Mouse (Mus musculus) limb, embryonic 10.5 days (tissue): ENCODE results near the gene Vrk1. TPM values are rescaled to one million over a fixed set of nuclear protein-coding genes. Genes with fewer than 3 reads are reported as not detected.

Experiments
- DNase-seq: peaks from one replicate; pipeline ENCODE4 v3.0.0-alpha.2; 2017; ENCODE audit warnings: low spot score
- H3K27ac ChIP-seq: fragments of 300-500 bp; sonication (generic); 2 replicates; pipeline ENCODE4 v1.5.1; 2016; ENCODE audit warnings: mild to moderate bottlenecking
- H3K27me3 ChIP-seq: fragments of 300-500 bp; sonication (generic); 2 replicates; pipeline ENCODE4 v1.6.1; 2016; ENCODE audit warnings: low read depth, mild to moderate bottlenecking; ENCODE audit not compliant: poor library complexity, severe bottlenecking
- H3K36me3 ChIP-seq: fragments of 300-500 bp; sonication (generic); 2 replicates; pipeline ENCODE4 v1.6.1; 2016; ENCODE audit warnings: mild to moderate bottlenecking, moderate library complexity
- H3K4me1 ChIP-seq: fragments of 300-500 bp; sonication (generic); 2 replicates; pipeline ENCODE4 v1.6.1; 2016
- H3K4me3 ChIP-seq: fragments of 300-500 bp; sonication (generic); 2 replicates; pipeline ENCODE4 v1.5.1; 2016; ENCODE audit warnings: mild to moderate bottlenecking, moderate library complexity
- H3K9me3 ChIP-seq: fragments of 300-500 bp; sonication (generic); replicated peaks from 2 replicates; pipeline ENCODE4 v1.6.1; 2016; ENCODE audit warnings: mild to moderate bottlenecking
- WGBS: fragments of 180-500 bp; shearing (Covaris S2); methylation state at CpG from one replicate; pipeline ENCODE4 v1.1.7; 2016; 5-methylcytosine and 5-hydroxymethylcytosine counted together
- polyA plus RNA-seq: library from polyadenylated mRNA; unstranded; fragments of >200 nt; fragmentation: Nextera tagmentation; extraction: Ambion mirVana; gene quantifications from 2 replicates; pipeline ENCODE4 v1.2.1, GENCODE M21; 2016

Vrk1 gene
- polyA plus RNA-seq, 1 experiment from 2014 or later = 115 TPM

DNA sequence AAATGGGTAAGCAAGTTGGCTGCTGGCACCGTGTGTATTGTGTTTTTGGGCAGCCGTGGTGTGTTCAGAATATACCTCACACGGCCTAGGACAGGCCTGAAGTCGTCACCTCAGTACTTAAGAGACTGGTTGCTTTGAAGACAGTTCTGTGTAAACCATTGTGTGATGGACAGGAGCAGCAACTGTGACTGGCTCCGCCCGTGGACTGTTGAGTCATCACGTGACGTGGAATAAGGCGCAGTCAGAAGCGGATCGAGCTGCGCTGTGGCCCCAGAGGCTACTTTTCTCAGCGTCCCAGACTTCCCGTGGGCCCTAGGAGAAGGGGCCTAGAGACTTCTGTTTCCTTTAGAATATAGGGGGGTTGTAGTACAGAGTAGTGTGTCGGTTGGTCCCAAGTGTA is 66.1 kb downstream of the Vrk1 start:
- Histone ChIP-seq H3K27me3 (no peaks in the 10 kb centered on the region), H3K4me1 (peaks cover 9% of the 10 kb centered on the region), H3K9me3 (no peaks in the 10 kb centered on the region), H3K4me3 (no peak overlapping the region), H3K27ac (no peak overlapping the region), H3K36me3 (peaks cover 41% of the 10 kb centered on the region)
- 94% methylated on average over 15 of the region's 15 CpGs for WGBS
- DNase-seq = no peak

DNA sequence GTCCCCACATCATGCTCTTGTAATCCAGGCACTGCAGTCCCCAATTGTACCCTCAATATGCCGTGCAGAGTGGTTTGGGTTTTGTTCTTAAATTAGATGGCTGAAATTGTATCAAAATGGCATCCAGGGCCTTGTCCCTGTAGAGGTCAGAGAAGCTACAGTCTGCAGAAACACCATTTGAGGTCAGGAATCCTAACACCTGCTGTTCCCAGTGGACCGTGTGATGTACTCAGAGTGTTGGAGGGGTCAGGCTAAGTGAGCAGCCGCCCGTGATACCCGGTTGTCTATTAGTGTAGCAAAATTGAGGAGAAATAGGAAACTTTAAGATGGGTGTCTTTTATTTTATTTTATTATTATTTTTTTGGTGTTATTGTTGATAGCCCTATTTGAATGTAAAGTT is 70.5 kb downstream of the Vrk1 start:
- Histone ChIP-seq H3K27me3 (no peaks in the 10 kb centered on the region), H3K27ac (no peak overlapping the region), H3K4me1 (peaks cover 30% of the 10 kb centered on the region), H3K36me3 (peaks cover 16% of the 10 kb centered on the region), H3K9me3 (no peaks in the 10 kb centered on the region), H3K4me3 (no peak overlapping the region)
- WGBS = 80% methylated on average over 5 of the region's 5 CpGs
- DNase-seq = no peak

DNA sequence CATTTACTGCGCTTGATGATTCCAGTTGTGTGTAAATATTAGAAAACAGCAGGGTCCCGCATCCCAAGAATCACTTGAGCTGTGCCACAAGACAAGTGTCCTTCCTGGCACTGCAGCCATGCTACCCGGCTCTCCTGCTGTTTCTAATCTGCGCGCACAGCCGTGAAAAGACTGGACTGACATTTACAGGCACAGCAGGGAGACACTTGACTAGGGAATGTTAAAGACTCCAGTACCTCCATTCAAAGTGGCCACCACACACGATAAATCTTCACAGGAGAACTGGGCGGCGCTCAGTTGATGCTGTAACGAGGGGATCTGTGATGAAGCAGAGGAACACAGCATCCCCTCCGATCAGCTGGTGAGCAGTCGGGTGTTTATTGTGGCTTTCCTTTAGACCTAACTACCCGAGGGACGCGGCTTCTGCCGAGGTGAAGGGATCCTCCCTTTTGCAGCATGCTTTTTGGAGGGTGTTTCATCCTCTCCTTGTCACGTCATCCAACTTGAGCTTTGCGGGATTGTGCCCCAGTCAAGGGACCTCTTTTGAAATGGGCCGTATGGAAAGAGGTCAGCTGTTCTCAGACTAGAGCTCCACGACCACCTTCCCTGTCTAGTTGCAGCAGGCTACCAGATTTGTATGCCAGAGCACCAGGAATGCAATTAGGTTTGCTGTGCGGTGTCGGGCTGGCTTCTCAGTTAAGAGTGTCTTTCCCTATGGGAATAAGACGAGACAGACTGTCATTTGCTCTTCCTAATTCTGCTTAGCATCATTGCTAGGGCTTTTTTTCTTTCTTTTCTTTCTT is 71.1 kb downstream of the Vrk1 start:
- WGBS = 58% methylated on average over 23 of the region's 23 CpGs
- Histone ChIP-seq H3K27ac (no peak overlapping the region), H3K9me3 (no peaks in the 10 kb centered on the region)

DNA sequence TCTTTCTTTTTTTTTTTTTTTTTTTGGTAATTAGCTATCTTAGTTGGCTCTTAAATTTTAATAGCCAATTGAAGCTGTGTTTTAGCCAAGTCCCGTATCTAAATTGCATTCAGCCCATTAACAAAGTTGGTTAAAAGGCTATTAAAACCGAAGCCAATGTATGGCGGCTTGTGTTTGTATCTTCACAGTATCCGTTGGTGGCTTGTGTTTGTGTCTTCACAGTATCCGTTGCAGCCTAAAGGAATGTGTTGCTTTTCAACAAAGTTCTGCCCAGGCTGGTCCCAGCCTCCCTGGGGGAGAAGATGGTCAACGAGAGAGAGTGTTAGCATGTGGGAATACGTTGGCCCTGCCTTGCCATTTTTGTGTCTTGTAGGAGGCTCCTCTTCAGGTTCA is 71.7 kb downstream of the Vrk1 start:
- Histone ChIP-seq H3K9me3 (no peaks in the 10 kb centered on the region), H3K27ac (no peak overlapping the region), H3K4me1 (peaks cover 30% of the 10 kb centered on the region), H3K36me3 (peaks cover 5% of the 10 kb centered on the region; the same call in 1 of the 2 replicates), H3K27me3 (no peaks in the 10 kb centered on the region), H3K4me3 (no peak overlapping the region)
- 69% methylated on average over 7 of the region's 7 CpGs for WGBS
- no peak for DNase-seq

More for the DNA sequence above, 71.1 kb downstream of the Vrk1 start:
- no peaks in the 10 kb centered on the region for H3K27me3 ChIP-seq
- peaks cover 30% of the 10 kb centered on the region for H3K4me1 ChIP-seq
- peaks cover 9% of the 10 kb centered on the region for H3K36me3 ChIP-seq
- peak; percentile 53 for DNase-seq
- H3K4me3 ChIP-seq = no peak overlapping the region

DNA sequence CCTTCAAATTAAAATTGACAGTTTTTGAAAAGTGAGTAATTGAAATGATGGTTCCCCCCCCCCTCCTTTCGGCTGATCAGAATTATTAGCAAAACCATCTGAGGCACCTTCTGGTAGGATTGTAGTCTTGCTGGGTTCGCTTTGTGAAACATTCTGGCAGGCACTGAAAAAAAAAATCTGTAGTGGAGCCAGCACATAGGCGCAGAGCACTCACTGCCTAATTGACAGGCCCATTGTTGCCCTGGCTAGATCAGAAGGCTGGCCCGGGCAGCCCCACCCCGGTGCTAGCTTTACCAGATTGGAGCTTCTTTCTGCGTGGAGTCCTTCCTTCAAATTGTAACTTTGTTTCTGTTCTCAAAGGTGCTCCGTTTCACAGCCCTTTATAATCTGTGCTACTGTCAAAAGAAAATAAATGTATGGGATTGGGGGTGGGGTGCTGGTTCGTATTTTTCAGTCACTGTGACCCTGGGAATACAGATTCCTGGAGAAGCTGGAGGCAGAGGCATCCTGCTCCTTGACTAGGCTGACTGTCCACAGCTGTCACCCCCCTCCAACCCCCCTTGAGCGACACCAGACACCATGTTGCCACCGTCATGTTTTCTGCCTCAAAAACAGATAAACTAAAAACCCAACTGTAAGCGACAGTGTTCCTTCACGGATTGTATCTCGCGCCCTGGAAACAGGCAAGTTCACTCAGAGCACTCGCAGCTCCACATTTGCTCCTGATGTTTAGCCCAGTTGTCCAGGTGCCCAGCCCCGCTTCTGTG is 72.3 kb downstream of the Vrk1 start:
- H3K27ac ChIP-seq = no peak overlapping the region; the same call in 1 of the 2 replicates
- H3K9me3 ChIP-seq = no peaks in the 10 kb centered on the region
- 67% methylated on average over 16 of the region's 16 CpGs for WGBS
- peaks cover 3% of the 10 kb centered on the region; the same call in 1 of the 2 replicates for H3K36me3 ChIP-seq
- no peak overlapping the region for H3K4me3 ChIP-seq
- no peak for DNase-seq
- no peaks in the 10 kb centered on the region for H3K27me3 ChIP-seq
- peaks cover 30% of the 10 kb centered on the region for H3K4me1 ChIP-seq

DNA sequence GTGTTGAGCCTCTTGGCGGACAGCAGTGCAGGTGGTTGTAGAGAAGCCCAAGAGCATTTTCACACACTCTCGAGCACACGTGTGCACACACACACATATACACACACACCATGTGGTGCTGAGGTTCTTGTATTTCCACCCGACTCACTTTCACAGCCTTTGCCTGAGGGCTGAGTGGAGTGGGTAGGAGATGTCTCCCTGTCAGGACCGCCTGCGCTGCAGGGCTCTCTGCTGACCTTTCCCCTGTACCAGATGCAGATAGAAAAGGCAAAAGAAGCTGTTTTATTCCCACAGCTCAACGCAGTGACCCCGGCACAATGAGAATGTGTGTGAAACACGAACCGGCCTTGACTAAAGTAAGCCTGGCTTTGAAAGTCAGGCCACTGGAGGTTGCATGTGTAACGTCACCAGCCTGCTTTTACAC is 72.9 kb downstream of the Vrk1 start:
- Histone ChIP-seq H3K4me3 (no peak overlapping the region), H3K4me1 (peaks cover 30% of the 10 kb centered on the region), H3K9me3 (no peaks in the 10 kb centered on the region), H3K27me3 (no peaks in the 10 kb centered on the region), H3K36me3 (no peaks in the 10 kb centered on the region; the same call in 1 of the 2 replicates), H3K27ac (no peak overlapping the region; the same call in 1 of the 2 replicates)
- no peak for DNase-seq
- 66% methylated on average over 11 of the region's 11 CpGs for WGBS

DNA sequence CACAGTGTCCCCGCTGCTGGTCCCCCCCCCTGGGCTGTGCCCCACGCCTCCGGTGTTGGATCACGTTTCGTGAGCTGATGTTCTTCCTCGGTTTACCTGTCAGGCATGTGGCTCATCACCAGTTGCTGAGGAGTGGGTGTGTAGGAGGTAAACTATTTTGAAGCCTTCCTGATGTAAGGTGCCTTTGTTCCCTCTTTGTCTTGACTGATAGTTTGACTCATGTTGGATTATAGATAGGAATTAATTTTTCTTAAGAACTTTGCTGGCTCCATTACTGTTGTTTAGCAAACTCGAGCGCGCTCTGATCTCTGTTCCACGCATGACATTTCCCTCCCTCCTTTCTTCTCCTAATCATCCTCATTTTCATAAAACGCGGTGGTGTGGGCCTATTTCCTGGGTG is 74.1 kb downstream of the Vrk1 start:
- no peak for DNase-seq
- Histone ChIP-seq H3K4me3 (no peak overlapping the region), H3K27ac (no peak overlapping the region), H3K36me3 (no peaks in the 10 kb centered on the region), H3K27me3 (no peaks in the 10 kb centered on the region), H3K9me3 (no peaks in the 10 kb centered on the region), H3K4me1 (peaks cover 30% of the 10 kb centered on the region)
- WGBS = 94% methylated on average over 12 of the region's 12 CpGs

DNA sequence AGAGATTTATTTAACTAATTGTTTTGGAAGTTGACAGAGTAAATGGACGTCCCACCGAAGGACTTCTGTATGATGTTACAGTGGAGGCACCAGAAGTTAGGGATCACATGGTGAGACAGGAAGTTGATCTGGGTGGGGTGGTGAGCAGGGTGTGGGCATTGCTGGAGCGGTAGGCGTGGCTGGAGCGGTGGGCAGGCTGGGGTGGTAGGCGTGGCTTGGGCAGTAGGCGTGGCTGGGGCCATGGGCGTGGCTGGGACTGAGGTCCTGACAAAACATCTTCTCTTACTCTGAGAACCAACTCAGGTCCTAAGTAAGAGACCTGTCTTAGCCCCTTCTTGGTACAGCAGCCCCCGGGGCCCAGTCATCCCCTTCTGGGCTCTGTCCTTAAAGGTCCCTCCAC is 84.8 kb downstream of the Vrk1 start:
- Histone ChIP-seq H3K9me3 (no peaks in the 10 kb centered on the region), H3K4me3 (no peak overlapping the region), H3K4me1 (peaks cover 18% of the 10 kb centered on the region), H3K27ac (no peak overlapping the region), H3K27me3 (no peaks in the 10 kb centered on the region), H3K36me3 (no peaks in the 10 kb centered on the region)
- 96% methylated on average over 9 of the region's 9 CpGs for WGBS
- DNase-seq = no peak

DNA sequence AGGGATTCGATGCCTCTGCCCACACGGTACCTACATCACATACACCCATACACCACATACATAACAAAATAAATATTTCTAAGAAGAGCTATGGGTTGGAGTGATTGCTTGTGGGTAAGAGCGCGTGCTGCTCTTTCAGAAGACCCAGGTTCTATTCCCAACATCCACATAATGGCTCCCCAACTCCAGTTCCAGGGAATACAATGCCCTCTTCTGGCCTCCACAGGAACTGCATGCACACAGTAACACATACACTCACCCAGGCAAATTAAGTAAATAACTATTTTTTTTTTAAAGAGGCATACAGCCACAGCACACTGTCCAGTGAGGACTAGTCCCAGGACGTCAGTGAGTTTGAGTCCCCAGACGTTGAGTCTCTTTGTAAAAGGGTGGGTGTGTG is 92.0 kb downstream of the Vrk1 start:
- H3K36me3 ChIP-seq = no peaks in the 10 kb centered on the region
- H3K27ac ChIP-seq = no peak overlapping the region
- peaks cover 30% of the 10 kb centered on the region for H3K4me1 ChIP-seq
- no peaks in the 10 kb centered on the region for H3K9me3 ChIP-seq
- H3K4me3 ChIP-seq = no peak overlapping the region
- WGBS = 97% methylated on average over 6 of the region's 6 CpGs
- H3K27me3 ChIP-seq = no peaks in the 10 kb centered on the region
- DNase-seq = no peak

DNA sequence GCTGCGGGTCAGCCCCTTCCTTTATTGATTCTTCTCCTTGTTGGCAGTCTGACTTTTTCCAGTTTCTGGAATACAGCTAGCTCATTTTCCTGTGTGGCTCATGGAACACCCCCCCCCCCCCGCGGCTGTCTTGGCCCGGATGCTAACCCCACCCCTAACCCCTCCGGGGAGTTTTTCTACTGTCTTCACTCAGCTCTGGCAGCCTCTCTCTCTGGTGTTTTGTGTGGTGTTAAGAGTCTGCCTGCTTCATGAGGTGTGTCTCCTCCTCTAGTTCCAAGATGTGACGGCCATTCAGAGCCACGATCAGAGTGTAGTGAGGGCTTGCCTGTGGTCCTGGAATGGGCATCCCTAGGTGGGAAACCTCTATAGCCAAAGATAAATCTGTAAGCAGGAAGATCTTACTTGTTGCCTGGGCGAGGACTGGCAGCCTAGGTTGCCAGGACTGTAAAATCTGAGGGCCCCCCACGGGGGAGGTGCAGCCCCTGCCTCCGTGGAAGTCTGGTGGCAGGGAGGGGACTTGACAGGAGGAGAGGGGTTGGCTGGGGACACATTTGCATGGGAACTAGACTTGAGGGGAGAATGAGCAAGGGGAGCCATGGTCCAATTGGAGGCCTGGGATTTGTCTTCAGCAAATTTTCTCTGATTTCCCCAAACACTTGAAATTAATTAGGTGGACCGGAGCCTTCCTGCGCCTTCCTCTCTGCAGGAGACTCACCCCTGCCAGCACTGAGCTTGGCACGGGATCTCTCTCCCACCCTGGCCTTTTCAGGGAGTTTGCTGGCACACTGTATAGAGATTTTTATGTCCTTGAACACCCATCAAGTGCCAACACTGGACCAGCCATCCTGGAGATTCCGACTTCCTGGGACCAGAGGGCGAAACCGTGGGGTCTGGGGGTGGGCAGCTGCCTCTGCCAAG is 93.0 kb downstream of the Vrk1 start:
- Histone ChIP-seq H3K27ac (0 out of 2 replicates have a peak overlapping the region, but pooled peaks have one; percentile 36), H3K4me1 (peaks cover 30% of the 10 kb centered on the region), H3K27me3 (no peaks in the 10 kb centered on the region), H3K9me3 (no peaks in the 10 kb centered on the region), H3K36me3 (no peaks in the 10 kb centered on the region), H3K4me3 (no peak overlapping the region)
- WGBS = 68% methylated on average over 16 of the region's 16 CpGs
- DNase-seq = no peak

DNA sequence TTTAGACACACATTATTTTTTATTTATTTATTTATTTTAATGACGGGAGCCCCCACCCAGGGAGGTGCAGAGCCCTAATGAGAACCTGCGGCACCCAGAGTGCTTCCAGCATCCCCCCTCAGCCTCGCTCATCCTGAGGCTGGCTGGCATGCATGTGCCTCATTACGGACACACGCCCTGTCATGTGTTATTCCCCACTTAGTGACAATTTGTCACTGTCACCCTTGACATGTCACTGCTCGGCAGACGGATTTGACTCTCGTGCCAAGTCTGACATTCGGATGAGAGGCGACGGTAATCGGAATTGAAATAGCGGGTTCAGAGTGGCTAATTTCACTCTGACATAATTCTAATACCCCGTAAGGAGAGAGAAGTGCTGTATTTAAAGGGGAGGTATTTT is 97.2 kb downstream of the Vrk1 start:
- 87% methylated on average over 14 of the region's 14 CpGs for WGBS
- H3K27ac ChIP-seq = no peak overlapping the region
- no peak for DNase-seq
- no peaks in the 10 kb centered on the region for H3K27me3 ChIP-seq
- no peaks in the 10 kb centered on the region for H3K36me3 ChIP-seq
- no peaks in the 10 kb centered on the region for H3K9me3 ChIP-seq
- no peak overlapping the region for H3K4me3 ChIP-seq
- H3K4me1 ChIP-seq = peaks cover 28% of the 10 kb centered on the region

DNA sequence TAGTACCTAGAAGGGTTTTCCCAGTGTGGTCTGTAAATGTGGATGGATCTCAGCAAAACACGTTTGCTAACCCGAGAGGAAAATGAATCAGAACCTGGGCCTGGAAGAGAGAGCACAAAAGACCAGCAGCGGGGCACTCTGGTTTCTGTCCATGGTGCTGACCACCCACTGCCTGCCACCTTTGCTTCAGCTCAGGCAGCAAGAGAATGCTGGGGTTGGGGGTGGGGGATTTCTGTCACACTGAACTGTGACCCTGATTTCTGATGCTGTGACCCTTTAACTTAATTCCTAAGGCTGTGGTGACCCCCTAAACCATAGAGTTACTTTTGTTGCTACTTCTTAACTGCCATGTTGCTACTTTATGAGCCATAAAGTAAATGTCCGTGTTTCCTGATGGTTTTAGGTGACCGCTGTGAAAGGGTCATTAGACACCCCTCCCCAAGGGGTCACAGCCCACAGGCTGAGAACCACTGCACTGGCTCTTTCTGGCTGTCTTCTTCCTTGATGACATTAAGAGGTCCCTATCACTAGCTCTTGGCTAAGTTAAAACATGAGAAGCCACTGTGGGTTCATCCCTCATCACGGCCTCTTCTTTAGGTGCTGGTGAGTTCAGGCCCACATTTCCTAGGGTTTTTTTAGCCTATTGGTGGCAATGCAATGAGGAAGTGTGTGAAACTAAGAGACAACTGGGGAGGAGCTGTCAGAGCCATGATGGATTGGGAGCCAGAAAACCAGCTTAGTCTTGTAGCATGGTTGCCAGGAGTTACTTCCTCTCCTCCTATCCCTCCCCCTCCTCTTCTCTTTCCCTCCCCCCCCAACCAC is 105.3 kb downstream of the Vrk1 start:
- Histone ChIP-seq H3K27ac (no peak overlapping the region), H3K4me1 (peaks cover 33% of the 10 kb centered on the region), H3K9me3 (no peaks in the 10 kb centered on the region), H3K36me3 (no peaks in the 10 kb centered on the region), H3K27me3 (no peaks in the 10 kb centered on the region), H3K4me3 (no peak overlapping the region)
- DNase-seq = peak; percentile 81
- 12% methylated on average over 6 of the region's 6 CpGs for WGBS
